Mouse (Mus musculus): Measurements from ENCODE around the gene Zfp941. TPM values are rescaled to one million over a fixed set of nuclear protein-coding genes. Genes with fewer than 3 reads are reported as not detected.

Zfp941 gene
- polyA plus RNA-seq, 2 experiments: 0.93 to 1.3 TPM

DNA sequence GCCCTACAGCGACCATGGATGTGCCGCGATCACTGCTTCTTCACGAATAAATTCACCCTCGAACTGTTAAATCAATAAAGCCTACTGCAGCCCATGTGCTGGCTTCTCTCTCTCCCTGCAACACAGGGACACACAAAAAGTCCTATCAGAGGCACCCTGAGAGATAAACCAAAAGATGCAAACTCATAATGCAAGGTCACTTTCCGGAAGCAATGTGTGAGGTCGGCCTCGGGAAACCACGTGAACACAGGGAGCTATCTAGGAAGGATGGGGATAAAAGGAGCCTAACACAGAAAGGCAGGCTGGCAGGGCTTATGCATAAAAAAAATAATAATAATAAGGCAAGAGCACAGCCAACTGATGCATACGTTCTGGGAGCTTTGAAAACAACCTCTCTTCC is 24.7 kb upstream of the Zfp941 start:
- WGBS: 81% methylated on average over 10 of the region's 10 CpGs

DNA sequence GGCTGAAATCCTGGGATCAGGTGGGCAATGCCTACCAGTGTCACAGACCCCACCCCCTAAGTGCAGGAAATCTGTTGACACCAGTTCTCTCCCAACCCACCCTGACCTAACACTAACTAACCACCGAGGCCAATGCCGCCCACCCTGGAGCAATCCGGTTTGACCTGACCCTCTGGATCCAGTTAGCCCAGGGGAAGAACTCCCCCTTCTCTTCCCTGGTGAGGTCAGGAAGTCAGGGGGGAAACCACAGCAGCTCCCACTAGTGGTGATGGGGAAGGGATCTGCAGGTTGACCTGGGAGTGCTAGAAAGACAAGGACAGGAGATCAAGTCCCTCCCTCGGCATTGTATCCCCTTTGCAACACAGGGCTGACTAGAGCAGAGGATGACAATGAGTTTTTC is 23.7 kb upstream of the Zfp941 start:
- H3K4me3 ChIP-seq (replicated peaks; ENCODE audit: low read length): no peak overlapping the region
- DNase-seq (ENCODE audit: low spot score) (no peak), ATAC-seq (ENCODE audit: low FRiP score, low read depth) (no peak)
- no peak overlapping the region for H3K9ac ChIP-seq (ENCODE audit: low read depth, low read length, severe bottlenecking)
- no peak for TF ChIP-seq POLR2A (IDR thresholded peaks at IDR 0.05; ENCODE audit: borderline replicate concordance, extremely low read depth, insufficient read depth, insufficient read length)
- H3K27ac ChIP-seq (replicated peaks; ENCODE audit: low read depth, low read length): no peak overlapping the region
- 0 out of 2 replicates have a peak, but pooled peaks cover 4% of the 10 kb centered on the region for H3K36me3 ChIP-seq (ENCODE audit: control insufficient read depth, insufficient read depth, low read length)
- H3K27me3 ChIP-seq (ENCODE audit: control insufficient read depth, insufficient read depth, low read length): peaks cover 7% of the 10 kb centered on the region; the same call in 1 of the 2 replicates
- no peak overlapping the region for H3K4me2 ChIP-seq (replicated peaks; ENCODE audit: low read depth, low read length, severe bottlenecking)
- 59% methylated on average over 4 of the region's 4 CpGs for WGBS
- no peaks in the 10 kb centered on the region for H3K4me1 ChIP-seq (ENCODE audit: control insufficient read depth, insufficient read depth, low read length)
- no peaks in the 10 kb centered on the region for H3K9me3 ChIP-seq (ENCODE audit: control insufficient read depth, low read length)

More for the DNA sequence above, 24.7 kb upstream of the Zfp941 start:
- ATAC-seq (ENCODE audit: low FRiP score, low read depth): no peak
- H3K36me3 ChIP-seq (ENCODE audit: control insufficient read depth, insufficient read depth, low read length): peaks cover 11% of the 10 kb centered on the region
- no peaks in the 10 kb centered on the region for H3K4me1 ChIP-seq (ENCODE audit: control insufficient read depth, insufficient read depth, low read length)
- no peak for DNase-seq (ENCODE audit: low spot score)
- no peak overlapping the region for H3K9ac ChIP-seq (ENCODE audit: low read depth, low read length, severe bottlenecking)
- no peak for TF ChIP-seq POLR2A (IDR thresholded peaks at IDR 0.05; ENCODE audit: borderline replicate concordance, extremely low read depth, insufficient read depth, insufficient read length)
- H3K4me2 ChIP-seq (replicated peaks; ENCODE audit: low read depth, low read length, severe bottlenecking): no peak overlapping the region
- H3K4me3 ChIP-seq (replicated peaks; ENCODE audit: low read length): no peak overlapping the region
- H3K9me3 ChIP-seq (ENCODE audit: control insufficient read depth, low read length): no peaks in the 10 kb centered on the region
- 0 out of 2 replicates have a peak, but pooled peaks cover 2% of the 10 kb centered on the region for H3K27me3 ChIP-seq (ENCODE audit: control insufficient read depth, insufficient read depth, low read length)
- no peak overlapping the region for H3K27ac ChIP-seq (replicated peaks; ENCODE audit: low read depth, low read length)

DNA sequence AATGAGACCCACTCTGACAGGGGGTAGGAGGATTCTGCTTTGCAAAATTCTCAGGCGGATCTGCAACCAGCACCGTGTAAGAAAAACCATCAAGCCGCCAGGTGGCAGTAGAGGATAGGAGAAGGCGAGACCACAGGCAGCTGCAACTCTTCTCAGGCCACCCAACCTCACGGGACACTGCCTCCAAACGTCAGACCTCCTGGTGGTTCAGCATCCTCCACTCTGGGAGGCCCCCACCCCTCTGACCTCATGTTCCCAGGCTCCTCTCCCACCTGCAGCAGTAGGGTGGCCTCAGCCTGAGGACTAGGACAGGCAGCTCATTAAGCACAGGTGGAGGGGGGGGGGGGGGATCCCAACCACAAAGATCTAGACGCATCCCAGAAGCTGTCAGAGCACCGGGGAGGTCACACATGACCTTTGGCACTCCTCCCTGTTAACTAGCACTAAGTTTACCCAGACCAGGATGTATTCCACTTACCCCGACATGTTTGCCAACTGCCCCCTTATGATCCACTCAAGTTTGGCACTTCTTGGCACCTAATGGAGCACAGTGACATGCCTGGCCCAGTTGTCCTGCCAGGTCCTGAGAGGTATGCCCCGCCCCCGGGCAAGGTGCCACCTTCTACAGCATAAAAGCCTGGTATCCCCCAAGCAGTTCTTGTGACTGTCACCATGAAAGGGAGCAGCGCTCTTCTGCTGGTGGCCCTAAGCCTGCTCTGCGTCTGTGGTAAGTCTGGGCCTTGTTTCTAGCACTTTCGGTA is 23.1 kb upstream of the Zfp941 start, which contains the start of gene Scgb1c1:
Gene Scgb1c1, plus strand, starts transcription at position 643 of the 761 bp plus-strand sequence.
- no peak for TF ChIP-seq POLR2A (IDR thresholded peaks at IDR 0.05; ENCODE audit: borderline replicate concordance, extremely low read depth, insufficient read depth, insufficient read length)
- Histone ChIP-seq H3K4me1 (ENCODE audit: control insufficient read depth, insufficient read depth, low read length) (no peaks in the 10 kb centered on the region), H3K9me3 (ENCODE audit: control insufficient read depth, low read length) (no peaks in the 10 kb centered on the region), H3K9ac (ENCODE audit: low read depth, low read length, severe bottlenecking) (no peak within 1 kb of the TSS), H3K36me3 (ENCODE audit: control insufficient read depth, insufficient read depth, low read length) (no peaks in the 10 kb centered on the region), H3K4me3 (replicated peaks; ENCODE audit: low read length) (no peak within 1 kb of the TSS), H3K4me2 (replicated peaks; ENCODE audit: low read depth, low read length, severe bottlenecking) (no peak within 1 kb of the TSS), H3K27me3 (ENCODE audit: control insufficient read depth, insufficient read depth, low read length) (peaks cover 7% of the 10 kb centered on the region; the same call in 1 of the 2 replicates), H3K27ac (replicated peaks; ENCODE audit: low read depth, low read length) (no peak within 1 kb of the TSS)
- peak; percentile 82; the same call in 1 of the 2 replicates for ATAC-seq (ENCODE audit: low FRiP score, low read depth)
- DNase-seq (ENCODE audit: low spot score): peak; percentile 86
- 32% methylated on average over 13 of the region's 14 CpGs for WGBS

DNA sequence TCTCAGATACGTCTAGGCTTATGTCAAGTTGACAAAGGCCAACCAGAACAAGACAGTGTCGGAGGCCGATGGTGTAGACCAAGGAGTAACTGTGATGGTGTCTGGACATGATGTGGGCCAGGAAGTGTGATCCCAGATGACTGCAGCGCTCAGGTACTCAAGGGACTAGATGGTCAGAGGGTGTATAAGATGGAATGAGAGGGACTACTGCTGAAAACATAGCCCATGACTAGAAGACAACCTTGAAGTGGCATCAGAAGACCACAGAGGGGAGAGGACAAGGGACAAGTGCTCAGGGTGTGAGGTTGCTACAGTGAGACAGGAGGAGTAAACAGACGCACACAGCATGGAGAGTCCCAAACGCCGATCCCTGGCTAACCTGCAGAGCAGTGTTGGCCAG is 21.8 kb upstream of the Zfp941 start:
- Histone ChIP-seq H3K4me1 (ENCODE audit: control insufficient read depth, insufficient read depth, low read length) (no peaks in the 10 kb centered on the region), H3K4me2 (replicated peaks; ENCODE audit: low read depth, low read length, severe bottlenecking) (no peak overlapping the region), H3K36me3 (ENCODE audit: control insufficient read depth, insufficient read depth, low read length) (no peaks in the 10 kb centered on the region), H3K27me3 (ENCODE audit: control insufficient read depth, insufficient read depth, low read length) (peaks cover 7% of the 10 kb centered on the region; the same call in 1 of the 2 replicates), H3K27ac (replicated peaks; ENCODE audit: low read depth, low read length) (no peak overlapping the region), H3K4me3 (replicated peaks; ENCODE audit: low read length) (no peak overlapping the region), H3K9ac (ENCODE audit: low read depth, low read length, severe bottlenecking) (no peak overlapping the region), H3K9me3 (ENCODE audit: control insufficient read depth, low read length) (no peaks in the 10 kb centered on the region)
- WGBS: 77% methylated on average over 7 of the region's 7 CpGs
- DNase-seq (ENCODE audit: low spot score) (no peak), ATAC-seq (ENCODE audit: low FRiP score, low read depth) (no peak)
- TF ChIP-seq POLR2A (IDR thresholded peaks at IDR 0.05; ENCODE audit: borderline replicate concordance, extremely low read depth, insufficient read depth, insufficient read length): no peak

DNA sequence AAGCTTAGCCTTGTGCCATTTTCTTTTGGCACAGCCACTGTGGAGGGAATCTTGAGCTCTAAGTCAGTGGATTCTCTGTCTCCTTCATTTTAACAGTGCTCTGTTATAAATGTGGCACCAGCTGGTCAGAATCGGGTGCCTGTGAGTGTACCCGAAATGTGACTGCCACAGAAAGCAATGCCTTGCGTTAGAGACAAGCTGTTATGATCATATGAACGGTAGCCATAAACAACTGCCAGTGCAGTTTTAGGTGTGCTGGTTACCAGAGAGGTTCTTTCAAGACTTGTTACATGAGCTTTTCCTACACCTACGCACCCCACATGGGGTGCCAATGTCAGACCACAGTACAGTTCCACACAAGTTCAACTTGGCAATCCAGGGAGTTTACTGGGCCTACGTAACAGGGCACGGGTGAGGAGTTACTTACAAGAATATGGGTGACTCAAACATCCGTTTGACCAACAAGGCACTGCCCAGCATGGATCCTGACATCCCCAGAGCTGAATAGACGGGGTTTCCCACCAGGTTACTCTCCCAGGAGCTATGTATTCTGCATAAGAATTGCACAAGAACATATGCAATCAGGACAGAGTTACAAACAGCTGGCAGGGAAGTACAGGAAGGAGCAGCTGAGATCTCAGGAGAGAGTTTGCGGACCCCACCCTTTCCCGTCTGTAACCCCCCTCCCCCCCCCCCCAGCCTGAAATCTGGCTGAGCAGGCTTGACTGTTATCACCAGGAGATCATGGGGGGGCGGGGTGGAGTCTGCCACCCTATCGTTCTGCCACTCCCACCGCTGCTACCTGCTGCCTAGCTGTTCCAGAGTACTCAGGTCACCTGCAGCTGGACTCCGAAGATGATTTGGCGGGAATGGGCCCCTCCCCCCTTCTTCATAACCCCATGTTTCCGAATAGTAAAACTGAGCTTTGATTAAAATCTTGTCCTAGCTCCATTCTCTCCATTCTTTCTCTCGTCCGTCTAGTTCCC is 19.1 kb upstream of the Zfp941 start:
- no peak for DNase-seq (ENCODE audit: low spot score)
- Histone ChIP-seq H3K27ac (replicated peaks; ENCODE audit: low read depth, low read length) (no peak overlapping the region), H3K4me1 (ENCODE audit: control insufficient read depth, insufficient read depth, low read length) (no peaks in the 10 kb centered on the region), H3K36me3 (ENCODE audit: control insufficient read depth, insufficient read depth, low read length) (no peaks in the 10 kb centered on the region), H3K4me3 (replicated peaks; ENCODE audit: low read length) (no peak overlapping the region), H3K27me3 (ENCODE audit: control insufficient read depth, insufficient read depth, low read length) (peaks cover 7% of the 10 kb centered on the region; the same call in 1 of the 2 replicates), H3K9me3 (ENCODE audit: control insufficient read depth, low read length) (no peaks in the 10 kb centered on the region), H3K9ac (ENCODE audit: low read depth, low read length, severe bottlenecking) (no peak overlapping the region), H3K4me2 (replicated peaks; ENCODE audit: low read depth, low read length, severe bottlenecking) (no peak overlapping the region)
- WGBS: 31% methylated on average over 19 of the region's 19 CpGs
- no peak for ATAC-seq (ENCODE audit: low FRiP score, low read depth)
- TF ChIP-seq POLR2A (IDR thresholded peaks at IDR 0.05; ENCODE audit: borderline replicate concordance, extremely low read depth, insufficient read depth, insufficient read length): no peak

Measured in limb, embryonic 14.5 days (tissue).